Mouse (Mus musculus): ENCODE measurements around the gene Gast.
A peak's percentile ranks its signal among the peaks of the same experiment; 100 is the strongest.
"Not testable (repeated sequence)": the region's sequence is repeated elsewhere in the genome, so short reads cannot be mapped to it uniquely, and the experiment has no call there.

Gene Gast

GRCm38 (mm10) chr11:100361059-100361458 lies 26.9 kb downstream of the Gast start:
- DNase-seq (ENCODE audit: low read depth, low spot score), result not testable (repeated sequence)

GRCm38 (mm10) chr11:100362209-100362978 lies 28.2 kb downstream of the Gast start:
- peak; percentile 82 for DNase-seq (ENCODE audit: low read depth, low spot score)

GRCm38 (mm10) chr11:100362979-100363562 lies 28.9 kb downstream of the Gast start:
- DNase-seq (ENCODE audit: low read depth, low spot score), result peak; percentile 79

GRCm38 (mm10) chr11:100369145-100369544 lies 34.9 kb downstream of the Gast start:
- no peak for DNase-seq (ENCODE audit: low read depth, low spot score)

GRCm38 (mm10) chr11:100369822-100370221 lies 35.6 kb downstream of the Gast start:
- DNase-seq (ENCODE audit: low read depth, low spot score), result no peak

- no peak for DNase-seq (ENCODE audit: low read depth, low spot score)
Measured at GRCm38 (mm10) chr11:100371981-100372558, 37.9 kb downstream of the Gast start.

- DNase-seq (ENCODE audit: low read depth, low spot score), result no peak
Measured at GRCm38 (mm10) chr11:100375127-100375526, 40.9 kb downstream of the Gast start.

GRCm38 (mm10) chr11:100376005-100376404 lies 41.8 kb downstream of the Gast start:
- no peak for DNase-seq (ENCODE audit: low read depth, low spot score)

- DNase-seq (ENCODE audit: low read depth, low spot score), result no peak
Measured at GRCm38 (mm10) chr11:100376746-100377389, 42.7 kb downstream of the Gast start.

- DNase-seq (ENCODE audit: low read depth, low spot score), result no peak
Measured at GRCm38 (mm10) chr11:100377989-100378388, 43.8 kb downstream of the Gast start.

- no peak for DNase-seq (ENCODE audit: low read depth, low spot score)
Measured at GRCm38 (mm10) chr11:100378446-100378845, 44.2 kb downstream of the Gast start.

GRCm38 (mm10) chr11:100379311-100379710 lies 45.1 kb downstream of the Gast start:
- DNase-seq (ENCODE audit: low read depth, low spot score), result no peak

- no peak for DNase-seq (ENCODE audit: low read depth, low spot score)
Measured at GRCm38 (mm10) chr11:100382682-100383081, 48.5 kb downstream of the Gast start.

GRCm38 (mm10) chr11:100385016-100385415 lies 50.8 kb downstream of the Gast start:
- DNase-seq (ENCODE audit: low read depth, low spot score), result no peak

- DNase-seq (ENCODE audit: low read depth, low spot score), result no peak
Measured at GRCm38 (mm10) chr11:100386586-100386985, 52.4 kb downstream of the Gast start.

All from CD4-positive, CD25-positive, alpha-beta regulatory T cell, adult 2 months (primary cell).